Mouse (Mus musculus): ENCODE data around the gene Isyna1. TPM values are rescaled to one million over a fixed set of nuclear protein-coding genes. Genes with fewer than 3 reads are reported as not detected.
A peak's percentile ranks its signal among the peaks of the same experiment; 100 is the strongest.

Isyna1 gene
- polyA plus RNA-seq, 1 experiment from 2014 or later = 59.0 TPM

GRCm38 (mm10) chr8:70565561-70565960 is 28.6 kb upstream of the Isyna1 start:
- ATAC-seq (no peak), DNase-seq (ENCODE audit: low spot score) (peak; percentile 17)
- H3K27ac ChIP-seq (ENCODE audit: low read depth, low read length) = no peak overlapping the region
- H3K27me3 ChIP-seq (replicated peaks; ENCODE audit: control insufficient read depth, insufficient read depth, low read length) = no peaks in the 10 kb centered on the region
- H3K9me3 ChIP-seq (replicated peaks; ENCODE audit: control insufficient read depth, low read length) = no peaks in the 10 kb centered on the region
- H3K4me3 ChIP-seq (ENCODE audit: low read depth, low read length) = no peak overlapping the region
- H3K9ac ChIP-seq (ENCODE audit: low read length) = no peak overlapping the region
- no peaks in the 10 kb centered on the region for H3K36me3 ChIP-seq (ENCODE audit: control insufficient read depth, insufficient read depth, low read length)
- H3K4me2 ChIP-seq (ENCODE audit: low read length) = no peak overlapping the region
- no peaks in the 10 kb centered on the region for H3K4me1 ChIP-seq (ENCODE audit: control insufficient read depth, insufficient read depth, low read length)
- WGBS = 76% methylated on average over 3 of the region's 3 CpGs

- Histone ChIP-seq H3K9me3 (replicated peaks; ENCODE audit: control insufficient read depth, low read length) (no peaks in the 10 kb centered on the region), H3K9ac (ENCODE audit: low read length) (no peak overlapping the region), H3K4me2 (ENCODE audit: low read length) (no peak overlapping the region), H3K27me3 (replicated peaks; ENCODE audit: control insufficient read depth, insufficient read depth, low read length) (no peaks in the 10 kb centered on the region), H3K4me3 (ENCODE audit: low read depth, low read length) (no peak overlapping the region), H3K36me3 (ENCODE audit: control insufficient read depth, insufficient read depth, low read length) (0 out of 2 replicates have a peak, but pooled peaks cover 6% of the 10 kb centered on the region), H3K27ac (ENCODE audit: low read depth, low read length) (no peak overlapping the region), H3K4me1 (ENCODE audit: control insufficient read depth, insufficient read depth, low read length) (no peaks in the 10 kb centered on the region)
- no peak for ATAC-seq
- no peak for DNase-seq (ENCODE audit: low spot score)
These were observed 23.8 kb upstream of the Isyna1 start for GRCm38 (mm10) chr8:70570360-70570759.

- H3K4me1 ChIP-seq (ENCODE audit: control insufficient read depth, insufficient read depth, low read length) = no peaks in the 10 kb centered on the region
- H3K27me3 ChIP-seq (replicated peaks; ENCODE audit: control insufficient read depth, insufficient read depth, low read length) = no peaks in the 10 kb centered on the region
- DNase-seq (ENCODE audit: low spot score) = no peak
- H3K9ac ChIP-seq (ENCODE audit: low read length) = no peak overlapping the region
- no peak for ATAC-seq
- H3K27ac ChIP-seq (ENCODE audit: low read depth, low read length) = no peak overlapping the region
- H3K9me3 ChIP-seq (replicated peaks; ENCODE audit: control insufficient read depth, low read length) = no peaks in the 10 kb centered on the region
- H3K4me3 ChIP-seq (ENCODE audit: low read depth, low read length) = no peak overlapping the region
- WGBS = 78% methylated on average over 6 of the region's 6 CpGs
- H3K36me3 ChIP-seq (ENCODE audit: control insufficient read depth, insufficient read depth, low read length) = 0 out of 2 replicates have a peak, but pooled peaks cover 7% of the 10 kb centered on the region
- no peak overlapping the region for H3K4me2 ChIP-seq (ENCODE audit: low read length)
These were observed 23.2 kb upstream of the Isyna1 start for GRCm38 (mm10) chr8:70570990-70571389.

- Histone ChIP-seq H3K36me3 (ENCODE audit: control insufficient read depth, insufficient read depth, low read length) (peaks cover 15% of the 10 kb centered on the region), H3K4me2 (ENCODE audit: low read length) (no peak overlapping the region), H3K27me3 (replicated peaks; ENCODE audit: control insufficient read depth, insufficient read depth, low read length) (no peaks in the 10 kb centered on the region), H3K27ac (ENCODE audit: low read depth, low read length) (no peak overlapping the region), H3K9ac (ENCODE audit: low read length) (no peak overlapping the region), H3K4me1 (ENCODE audit: control insufficient read depth, insufficient read depth, low read length) (no peaks in the 10 kb centered on the region), H3K9me3 (replicated peaks; ENCODE audit: control insufficient read depth, low read length) (no peaks in the 10 kb centered on the region), H3K4me3 (ENCODE audit: low read depth, low read length) (no peak overlapping the region)
- no peak for ATAC-seq
- no peak for DNase-seq (ENCODE audit: low spot score)
These were observed 19.9 kb upstream of the Isyna1 start for GRCm38 (mm10) chr8:70574302-70574701.

- Histone ChIP-seq H3K4me3 (ENCODE audit: low read depth, low read length) (no peak overlapping the region), H3K27me3 (replicated peaks; ENCODE audit: control insufficient read depth, insufficient read depth, low read length) (no peaks in the 10 kb centered on the region), H3K4me1 (ENCODE audit: control insufficient read depth, insufficient read depth, low read length) (no peaks in the 10 kb centered on the region), H3K9ac (ENCODE audit: low read length) (no peak overlapping the region), H3K9me3 (replicated peaks; ENCODE audit: control insufficient read depth, low read length) (no peaks in the 10 kb centered on the region), H3K4me2 (ENCODE audit: low read length) (no peak overlapping the region), H3K27ac (ENCODE audit: low read depth, low read length) (no peak overlapping the region), H3K36me3 (ENCODE audit: control insufficient read depth, insufficient read depth, low read length) (peaks cover 17% of the 10 kb centered on the region)
- ATAC-seq (no peak), DNase-seq (ENCODE audit: low spot score) (no peak)
- WGBS = 87% methylated on average over 4 of the region's 4 CpGs
These were observed 19.3 kb upstream of the Isyna1 start for GRCm38 (mm10) chr8:70574915-70575314.

GRCm38 (mm10) chr8:70577207-70577606 is 17.0 kb upstream of the Isyna1 start:
- peaks cover 40% of the 10 kb centered on the region for H3K36me3 ChIP-seq (ENCODE audit: control insufficient read depth, insufficient read depth, low read length)
- WGBS = 95% methylated on average over 3 of the region's 3 CpGs

GRCm38 (mm10) chr8:70583476-70584387 is 10.4 kb upstream of the Isyna1 start:
- no peaks in the 10 kb centered on the region for H3K27me3 ChIP-seq (replicated peaks; ENCODE audit: control insufficient read depth, insufficient read depth, low read length)
- H3K9ac ChIP-seq (ENCODE audit: low read length) = no peak overlapping the region
- H3K4me3 ChIP-seq (ENCODE audit: low read depth, low read length) = no peak overlapping the region
- no peak for DNase-seq (ENCODE audit: low spot score)
- WGBS = 86% methylated on average over 18 of the region's 18 CpGs
- H3K9me3 ChIP-seq (replicated peaks; ENCODE audit: control insufficient read depth, low read length) = no peaks in the 10 kb centered on the region
- ATAC-seq = no peak
- no peak overlapping the region for H3K4me2 ChIP-seq (ENCODE audit: low read length)
- H3K4me1 ChIP-seq (ENCODE audit: control insufficient read depth, insufficient read depth, low read length) = no peaks in the 10 kb centered on the region
- peaks cover 85% of the 10 kb centered on the region for H3K36me3 ChIP-seq (ENCODE audit: control insufficient read depth, insufficient read depth, low read length)
- no peak overlapping the region for H3K27ac ChIP-seq (ENCODE audit: low read depth, low read length)

More at GRCm38 (mm10) chr8:70577207-70577606, 17.0 kb upstream of the Isyna1 start:
- ATAC-seq = no peak
- no peak overlapping the region for H3K27ac ChIP-seq (ENCODE audit: low read depth, low read length)
- H3K27me3 ChIP-seq (replicated peaks; ENCODE audit: control insufficient read depth, insufficient read depth, low read length) = no peaks in the 10 kb centered on the region
- no peak overlapping the region for H3K4me3 ChIP-seq (ENCODE audit: low read depth, low read length)
- H3K4me1 ChIP-seq (ENCODE audit: control insufficient read depth, insufficient read depth, low read length) = no peaks in the 10 kb centered on the region
- H3K9me3 ChIP-seq (replicated peaks; ENCODE audit: control insufficient read depth, low read length) = no peaks in the 10 kb centered on the region
- DNase-seq (ENCODE audit: low spot score) = no peak
- H3K4me2 ChIP-seq (ENCODE audit: low read length) = no peak overlapping the region
- no peak overlapping the region for H3K9ac ChIP-seq (ENCODE audit: low read length)

GRCm38 (mm10) chr8:70584606-70585257 is 9.4 kb upstream of the Isyna1 start:
- Histone ChIP-seq H3K36me3 (ENCODE audit: control insufficient read depth, insufficient read depth, low read length) (peaks cover 89% of the 10 kb centered on the region), H3K4me1 (ENCODE audit: control insufficient read depth, insufficient read depth, low read length) (no peaks in the 10 kb centered on the region), H3K9me3 (replicated peaks; ENCODE audit: control insufficient read depth, low read length) (no peaks in the 10 kb centered on the region), H3K27ac (ENCODE audit: low read depth, low read length) (no peak overlapping the region), H3K4me3 (ENCODE audit: low read depth, low read length) (no peak overlapping the region), H3K9ac (ENCODE audit: low read length) (no peak overlapping the region), H3K27me3 (replicated peaks; ENCODE audit: control insufficient read depth, insufficient read depth, low read length) (no peaks in the 10 kb centered on the region), H3K4me2 (ENCODE audit: low read length) (no peak overlapping the region)
- 92% methylated on average over 9 of the region's 9 CpGs for WGBS
- no peak for DNase-seq (ENCODE audit: low spot score)
- peak; percentile 13; the same call in 1 of the 2 replicates for ATAC-seq

- H3K27ac ChIP-seq (ENCODE audit: low read depth, low read length) = no peak overlapping the region
- H3K4me2 ChIP-seq (ENCODE audit: low read length) = no peak overlapping the region
- H3K27me3 ChIP-seq (replicated peaks; ENCODE audit: control insufficient read depth, insufficient read depth, low read length) = no peaks in the 10 kb centered on the region
- 41% methylated on average over 7 of the region's 7 CpGs for WGBS
- H3K4me1 ChIP-seq (ENCODE audit: control insufficient read depth, insufficient read depth, low read length) = no peaks in the 10 kb centered on the region
- ATAC-seq (peak; percentile 67), DNase-seq (ENCODE audit: low spot score) (peak; percentile 44)
- no peaks in the 10 kb centered on the region for H3K9me3 ChIP-seq (replicated peaks; ENCODE audit: control insufficient read depth, low read length)
- peaks cover 89% of the 10 kb centered on the region for H3K36me3 ChIP-seq (ENCODE audit: control insufficient read depth, insufficient read depth, low read length)
- H3K9ac ChIP-seq (ENCODE audit: low read length) = no peak overlapping the region
- H3K4me3 ChIP-seq (ENCODE audit: low read depth, low read length) = no peak overlapping the region
These were observed 8.9 kb upstream of the Isyna1 start for GRCm38 (mm10) chr8:70585258-70585652.

All from forebrain, embryonic 14.5 days (tissue).